Mouse (Mus musculus) Muller cell, postnatal 12 days (primary cell): Measurements from ENCODE around the gene Tmem220.
A peak's percentile ranks its signal among the peaks of the same experiment; 100 is the strongest.
"Not testable (repeated sequence)": the region's sequence is repeated elsewhere in the genome, so short reads cannot be mapped to it uniquely, and the experiment has no call there.

Experiments
- DNase-seq: peaks from one replicate; pipeline ENCODE4 v3.0.0-alpha.2; 2015; ENCODE audit errors: inconsistent ontology term

Tmem220 gene

DNA sequence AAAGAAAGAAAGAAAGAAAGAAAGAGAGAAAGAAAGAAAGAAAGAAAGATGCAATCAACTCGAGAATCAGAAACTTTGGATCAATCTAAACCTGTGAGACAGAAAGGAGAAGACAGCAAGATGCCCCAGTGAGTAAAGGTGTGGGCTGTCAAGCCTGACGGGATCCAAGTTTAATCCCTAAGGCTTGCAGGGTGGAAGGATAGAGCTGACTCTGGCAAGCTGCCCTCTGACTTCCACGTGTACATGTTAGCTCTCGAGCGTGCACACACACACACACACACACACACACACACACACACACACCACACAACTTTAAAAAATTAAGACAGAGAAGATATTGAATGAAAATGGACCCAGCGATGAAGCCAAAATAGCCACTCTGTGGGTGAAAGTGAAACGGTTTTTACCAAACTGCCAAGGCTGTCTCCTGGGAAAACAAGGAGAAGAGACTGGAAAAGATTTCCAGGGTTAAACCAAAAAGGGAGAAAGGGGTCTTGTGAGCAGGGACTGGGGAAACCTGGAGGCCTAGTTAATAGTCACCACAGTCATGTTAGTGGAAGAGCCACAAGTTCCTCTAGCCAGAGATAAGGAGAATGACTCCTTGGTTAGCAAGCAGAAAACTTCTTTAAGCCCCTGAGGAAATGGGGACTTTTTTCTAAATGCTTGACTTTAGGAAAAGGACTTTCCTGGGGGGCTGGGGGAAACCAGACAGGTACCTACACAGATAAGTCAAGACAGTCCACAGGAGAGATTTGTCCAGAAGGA, 5.1 kb upstream of the Tmem220 start:
- no peak for DNase-seq

DNA sequence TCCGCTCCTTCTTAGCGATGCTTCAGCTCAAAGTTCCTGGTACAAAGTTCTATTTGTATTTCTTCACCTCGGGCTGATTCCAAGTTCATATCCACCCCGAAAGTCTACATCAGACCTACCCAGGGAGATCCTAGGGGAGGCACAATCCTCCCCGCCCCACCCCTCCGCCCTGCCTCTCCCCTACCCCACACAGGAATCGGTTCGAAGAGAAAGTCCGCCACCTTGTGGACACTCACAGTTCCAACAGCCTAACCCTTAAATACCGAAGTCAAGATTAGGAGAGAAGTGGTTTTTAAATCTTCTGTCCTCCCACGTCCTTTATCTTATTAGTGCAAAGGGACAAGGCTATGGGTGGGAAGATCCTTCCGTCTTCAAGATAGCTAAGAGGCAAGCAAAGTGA, 4.0 kb upstream of the Tmem220 start:
- peak; percentile 49 for DNase-seq

DNA sequence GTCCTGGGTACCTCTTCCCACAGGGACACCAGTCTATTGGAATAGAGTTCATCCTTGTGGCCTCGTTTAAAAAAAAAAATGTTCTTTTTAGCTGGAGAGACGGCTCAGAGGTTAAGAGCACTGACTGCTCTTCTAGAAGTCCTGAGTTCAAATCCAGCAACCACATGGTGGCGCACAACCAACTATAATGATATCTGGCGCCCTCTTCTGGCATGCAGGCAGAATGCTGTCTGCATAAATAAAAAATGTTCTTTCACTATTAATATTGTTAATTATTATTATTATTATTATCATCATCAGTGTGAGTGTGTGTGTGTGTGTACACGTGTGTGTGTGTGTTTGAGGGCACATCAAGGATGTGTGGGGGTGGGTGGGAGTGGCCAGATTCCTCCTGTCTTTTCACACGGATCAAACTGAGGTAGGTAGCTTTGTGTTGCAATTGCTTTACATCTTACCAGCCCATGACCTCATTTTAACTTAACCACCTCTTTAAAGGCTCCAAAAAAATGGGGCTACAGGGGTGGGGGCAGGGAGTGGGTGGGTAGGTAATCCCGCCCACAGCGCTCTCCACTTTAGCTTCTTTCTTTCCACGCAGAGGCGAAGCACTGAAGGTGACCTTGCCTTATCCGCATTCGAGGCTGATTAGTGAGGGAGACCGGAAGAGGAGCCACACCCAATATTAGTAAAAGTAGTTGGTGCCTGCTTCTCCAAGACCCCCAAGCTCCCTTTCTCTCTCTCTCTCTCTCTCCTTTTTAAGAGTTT, 2.4 kb upstream of the Tmem220 start:
- no peak for DNase-seq

DNA sequence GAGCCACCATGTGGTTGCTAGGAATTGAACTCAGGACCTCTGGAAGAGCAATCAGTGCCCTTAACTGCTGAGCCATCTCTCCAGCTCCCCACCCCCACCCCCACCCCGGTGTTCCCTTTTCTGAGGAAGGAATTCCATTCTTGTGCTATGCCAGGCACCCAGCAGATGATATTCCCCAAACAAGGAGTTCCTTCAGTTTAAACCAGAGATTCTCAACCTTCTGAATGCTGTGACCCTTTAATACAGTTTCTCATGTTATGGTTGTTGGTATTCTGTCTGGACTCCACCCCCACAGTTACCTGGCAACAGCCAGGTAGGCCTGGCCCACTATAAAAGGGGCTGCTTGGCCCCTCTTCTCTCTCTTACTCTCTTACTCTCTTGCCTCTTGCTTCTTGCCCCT, 1.8 kb upstream of the Tmem220 start:
- not testable (repeated sequence) for DNase-seq

DNA sequence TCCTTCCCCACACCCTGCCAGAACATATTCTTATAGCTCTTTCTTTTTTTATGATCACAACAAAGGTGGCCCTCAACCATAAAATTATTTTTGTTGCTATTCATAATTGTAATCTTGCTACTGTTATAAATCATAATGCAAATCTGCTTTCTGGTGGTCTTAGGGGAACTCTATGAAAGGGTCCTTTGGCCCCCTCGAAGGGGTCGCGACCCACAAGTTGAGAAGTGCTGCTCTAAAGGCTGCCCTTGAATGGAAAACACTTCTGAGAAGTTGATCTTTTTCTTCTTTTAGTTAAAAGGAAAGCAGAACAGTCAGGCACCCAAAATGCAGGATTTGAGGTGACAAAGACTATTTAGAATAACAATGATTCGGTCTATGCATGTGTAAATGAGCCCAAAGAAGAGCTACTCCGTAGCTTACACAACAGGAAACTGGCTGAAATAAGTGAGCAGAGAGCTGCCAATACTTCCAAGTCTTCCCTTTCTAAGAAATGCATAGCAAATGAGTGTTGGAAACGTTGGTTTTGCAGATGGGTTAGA, 1.1 kb upstream of the Tmem220 start:
- no peak for DNase-seq

DNA sequence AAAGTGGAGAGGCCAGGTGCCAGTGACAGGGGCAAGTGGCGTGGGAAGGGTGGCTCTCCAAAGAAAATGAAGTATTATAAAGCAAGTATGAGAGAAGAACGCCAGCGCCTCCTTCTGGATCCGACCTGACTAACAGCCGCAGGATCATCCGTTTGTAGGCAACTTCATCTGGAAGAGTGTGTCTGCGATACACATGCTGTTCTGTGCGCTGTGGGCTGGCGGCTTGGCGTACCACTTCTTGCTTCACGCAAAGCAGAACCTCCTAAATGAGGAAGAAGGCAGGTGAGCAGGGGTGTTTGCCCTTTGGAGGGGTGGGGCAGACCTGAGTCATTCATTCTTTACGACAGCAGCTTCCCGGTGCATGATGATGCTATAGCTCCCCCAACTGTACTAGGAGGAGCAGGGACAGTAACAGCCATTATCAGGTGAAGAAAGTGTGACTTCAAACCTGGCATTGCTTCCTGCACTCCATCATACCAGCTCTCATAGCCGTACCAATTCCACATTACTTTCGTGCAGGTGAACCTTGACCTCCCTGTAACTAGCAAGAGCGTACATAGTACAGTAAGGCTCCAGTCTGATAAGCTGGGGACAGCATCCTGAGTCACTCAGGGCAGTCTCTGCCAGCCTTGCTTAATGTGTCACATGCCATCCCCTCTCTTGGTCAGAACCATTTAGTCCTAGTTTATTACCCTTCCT, 6.1 kb downstream of the Tmem220 start:
- DNase-seq, result no peak

DNA sequence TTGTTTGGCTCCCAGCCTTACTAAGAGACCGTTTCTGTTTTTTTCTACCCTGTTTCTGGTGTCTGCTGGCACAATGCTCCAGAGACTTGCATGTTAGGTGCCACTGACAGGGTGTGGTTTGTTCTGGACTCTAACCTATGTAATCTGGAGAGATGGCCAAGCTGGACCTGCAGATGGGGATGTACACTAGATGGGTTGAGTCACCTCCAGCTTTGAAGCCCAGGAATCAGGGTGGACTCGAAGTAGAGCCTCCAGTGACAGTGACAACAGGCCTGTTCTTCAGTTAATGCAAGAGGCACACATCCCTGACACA, 6.6 kb downstream of the Tmem220 start:
- no peak for DNase-seq

DNA sequence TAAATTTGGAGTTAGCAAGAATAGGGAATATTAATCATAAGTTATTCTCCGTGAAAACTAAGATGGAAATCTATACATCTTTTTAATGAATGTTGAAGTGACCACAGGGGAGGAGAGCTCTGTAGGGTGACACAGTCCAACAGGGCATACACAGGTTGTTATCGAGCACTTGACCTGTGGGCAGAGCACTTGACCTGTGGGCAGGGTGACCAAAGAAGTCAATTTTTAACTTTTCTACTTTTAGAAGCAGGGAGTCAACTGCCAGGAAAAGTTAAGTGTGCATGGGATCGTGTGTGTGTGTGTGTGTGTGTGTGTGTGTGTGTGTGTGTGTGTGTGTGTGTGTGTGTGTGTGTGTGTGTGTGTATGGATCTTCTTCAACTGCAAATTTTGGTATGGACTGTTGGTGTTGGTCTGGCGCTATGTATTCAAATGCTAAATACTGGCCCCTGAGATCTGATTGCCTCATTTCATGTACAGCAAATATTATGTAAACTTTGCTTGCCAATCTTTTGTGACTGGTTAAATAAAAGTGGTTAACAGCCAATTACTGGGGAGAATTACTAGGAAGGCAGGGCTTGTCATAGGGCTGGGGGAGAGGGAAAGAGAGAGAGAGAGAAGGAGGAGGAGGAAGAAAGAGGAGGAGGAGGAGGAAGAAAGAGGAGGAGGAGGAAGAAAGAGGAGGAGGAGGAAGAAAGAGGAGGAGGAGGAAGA, 10.0 kb downstream of the Tmem220 start:
- no peak for DNase-seq

DNA sequence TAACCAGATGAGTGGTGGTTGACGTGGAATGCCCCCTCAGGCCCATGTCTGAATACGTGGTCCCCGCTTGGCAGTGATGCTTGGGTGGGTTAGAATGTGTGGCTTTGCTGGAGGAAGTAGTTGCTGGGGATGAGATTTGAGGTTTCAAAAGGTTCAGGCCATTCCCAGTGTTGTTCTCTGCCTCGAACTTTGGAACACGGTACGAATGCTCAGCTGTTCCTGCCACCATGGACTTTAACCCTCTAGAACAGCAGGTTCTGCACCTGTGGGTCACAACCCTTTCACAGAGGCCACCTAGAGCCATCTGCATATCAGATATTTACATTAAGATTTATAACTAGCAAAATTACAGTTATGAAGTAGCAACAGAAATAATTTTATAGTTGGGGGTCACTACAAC, 11.3 kb downstream of the Tmem220 start:
- no peak for DNase-seq

DNA sequence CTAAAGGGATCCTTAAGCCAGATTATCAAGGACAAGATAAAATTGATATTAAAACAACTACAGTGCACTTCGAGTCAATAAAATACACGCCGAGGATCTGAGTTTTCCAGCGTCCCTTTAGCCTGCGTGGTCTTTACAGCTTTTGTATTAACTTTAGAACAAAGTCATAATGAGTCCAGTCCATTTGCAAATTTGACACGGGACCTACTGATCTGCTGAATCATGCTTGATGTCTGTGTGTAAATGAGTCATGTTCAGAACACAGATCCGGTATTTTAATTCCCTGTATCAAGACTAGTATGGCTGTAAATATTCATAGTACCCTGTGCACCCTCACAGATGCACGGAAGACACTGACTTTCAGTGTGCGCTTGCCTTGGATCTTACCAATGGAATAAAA, 11.9 kb downstream of the Tmem220 start:
- DNase-seq, result no peak

DNA sequence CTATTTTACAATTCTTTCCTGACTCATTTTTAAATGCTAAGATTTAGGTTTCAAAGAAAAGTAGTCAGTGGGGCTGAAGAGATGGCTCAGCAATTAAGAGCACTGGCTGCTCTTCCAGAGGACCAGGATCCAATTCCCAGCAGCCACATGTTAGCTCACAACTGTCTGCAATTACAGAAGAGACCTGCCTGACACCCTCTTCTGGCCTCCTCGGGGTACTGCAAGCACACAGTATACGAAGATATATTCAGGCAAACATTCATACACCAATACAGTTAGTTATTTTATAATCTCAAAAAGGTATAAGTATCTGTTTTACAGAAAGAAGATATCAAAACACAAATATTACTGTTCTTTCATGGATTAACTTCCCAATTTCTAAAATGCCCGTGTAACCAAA, 14.8 kb downstream of the Tmem220 start:
- DNase-seq, result no peak

DNA sequence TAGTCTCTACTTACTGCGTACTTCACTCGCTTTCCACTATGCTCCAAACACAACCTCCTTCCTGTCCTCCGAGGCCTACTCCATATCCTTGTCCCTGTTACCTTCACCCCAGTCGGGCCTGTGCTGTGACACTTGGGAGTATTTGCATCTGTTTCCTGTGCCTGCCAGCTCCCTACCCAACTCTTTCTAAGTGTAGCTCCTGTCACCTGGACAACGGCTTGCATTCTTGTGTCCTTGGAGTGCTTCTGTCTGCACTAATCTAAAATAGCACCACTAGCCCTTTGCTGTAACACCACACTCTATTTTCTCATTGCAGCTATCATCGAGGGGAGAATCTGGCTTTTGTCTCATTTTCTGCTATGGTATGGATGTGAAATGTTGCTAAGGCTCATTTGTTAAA, 15.5 kb downstream of the Tmem220 start:
- DNase-seq, result no peak

DNA sequence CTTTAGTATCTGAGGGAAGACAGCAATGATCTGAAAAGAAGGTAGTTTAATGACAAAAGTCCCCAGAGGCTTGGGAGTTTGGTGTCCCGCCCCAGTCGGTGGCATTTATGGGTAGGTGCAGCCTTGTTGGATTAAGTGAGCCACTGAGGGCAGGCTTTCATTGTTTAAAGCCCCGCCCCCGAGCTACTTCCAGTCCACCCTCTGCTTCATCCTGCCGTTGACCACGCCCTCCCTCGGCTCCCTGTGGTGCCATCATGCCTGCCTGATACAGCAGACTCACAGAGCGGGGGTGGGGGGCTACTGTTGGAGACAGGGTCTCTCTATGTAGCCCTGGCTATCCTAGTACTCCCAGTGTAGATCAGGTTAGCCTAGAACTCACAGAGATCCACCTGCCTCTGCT, 18.1 kb downstream of the Tmem220 start:
- DNase-seq, result no peak

DNA sequence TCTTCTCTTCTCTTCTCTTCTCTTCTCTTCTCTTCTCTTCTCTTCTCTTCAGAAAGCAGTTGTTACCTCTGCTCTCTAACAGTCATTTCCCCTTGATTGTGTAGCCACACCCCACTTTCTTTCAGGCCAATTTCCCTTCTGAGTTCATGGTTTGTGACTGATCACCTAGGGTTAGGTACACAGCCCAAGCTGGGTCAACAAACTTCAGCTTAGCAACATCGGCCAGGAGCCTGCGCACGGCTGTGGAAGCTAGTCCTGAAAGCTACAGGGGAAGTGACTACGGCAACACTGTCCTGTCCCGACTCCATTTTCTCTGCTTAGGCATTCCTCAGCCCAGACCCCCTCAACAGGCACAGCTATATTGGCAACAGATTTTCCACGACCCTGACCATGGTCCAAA, 20.0 kb downstream of the Tmem220 start:
- no peak for DNase-seq

DNA sequence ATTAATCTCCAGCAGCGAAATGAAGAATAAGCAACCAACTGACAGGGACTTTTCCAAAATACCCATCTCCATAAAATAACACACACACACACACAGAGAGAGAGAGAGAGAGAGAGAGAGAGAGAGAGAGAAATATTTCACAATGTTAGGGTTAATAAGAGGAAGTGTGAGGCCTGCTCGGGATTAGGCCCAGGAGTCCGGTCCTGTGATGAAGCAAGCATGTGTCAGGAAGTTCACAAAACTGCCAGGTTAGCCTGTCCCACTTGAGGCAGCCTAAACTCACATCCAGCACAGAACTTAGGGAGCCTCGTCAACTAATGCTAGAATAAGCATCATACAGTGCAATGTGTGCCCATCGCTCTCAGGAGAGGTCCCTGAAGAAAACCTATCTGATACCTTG, 22.2 kb downstream of the Tmem220 start:
- DNase-seq, result no peak

DNA sequence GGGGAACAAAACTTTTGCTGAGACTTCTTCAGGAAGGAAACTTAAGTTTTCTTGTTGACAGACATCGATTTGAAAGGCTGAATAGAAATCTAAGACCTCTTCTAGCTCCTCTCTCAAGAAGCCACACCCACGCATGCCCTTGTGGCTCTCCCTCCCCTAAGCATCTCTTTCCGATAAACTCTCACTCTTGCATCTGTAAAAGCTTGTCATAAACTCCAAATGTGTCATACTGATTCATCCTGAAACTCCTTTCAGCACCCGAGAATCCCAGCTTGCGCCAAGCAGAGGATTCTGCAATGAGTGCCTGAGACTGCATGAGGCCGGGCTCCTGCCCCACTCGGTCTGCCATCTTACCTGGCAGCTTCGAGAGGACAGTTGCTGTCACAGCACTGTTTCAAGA, 23.5 kb downstream of the Tmem220 start:
- no peak for DNase-seq

DNA sequence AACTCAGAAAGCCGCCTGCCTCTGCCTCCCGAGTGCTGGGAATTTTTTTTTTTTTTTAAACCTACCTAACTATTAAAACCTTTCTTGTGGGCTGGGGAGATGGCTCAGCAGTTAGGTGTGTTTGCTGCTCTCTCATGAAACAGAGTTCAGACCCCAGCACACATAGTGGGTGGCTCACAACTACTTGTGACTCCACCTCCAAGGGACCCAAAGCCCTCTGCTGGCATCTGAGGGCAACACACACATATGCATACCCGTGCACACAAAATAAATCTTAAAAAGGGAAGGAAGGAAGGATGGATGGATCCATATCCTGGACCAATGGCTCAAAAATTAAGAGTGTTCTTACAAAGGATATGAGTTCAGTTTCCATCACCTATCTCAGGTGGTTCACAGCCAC, 24.3 kb downstream of the Tmem220 start:
- DNase-seq, result no peak

DNA sequence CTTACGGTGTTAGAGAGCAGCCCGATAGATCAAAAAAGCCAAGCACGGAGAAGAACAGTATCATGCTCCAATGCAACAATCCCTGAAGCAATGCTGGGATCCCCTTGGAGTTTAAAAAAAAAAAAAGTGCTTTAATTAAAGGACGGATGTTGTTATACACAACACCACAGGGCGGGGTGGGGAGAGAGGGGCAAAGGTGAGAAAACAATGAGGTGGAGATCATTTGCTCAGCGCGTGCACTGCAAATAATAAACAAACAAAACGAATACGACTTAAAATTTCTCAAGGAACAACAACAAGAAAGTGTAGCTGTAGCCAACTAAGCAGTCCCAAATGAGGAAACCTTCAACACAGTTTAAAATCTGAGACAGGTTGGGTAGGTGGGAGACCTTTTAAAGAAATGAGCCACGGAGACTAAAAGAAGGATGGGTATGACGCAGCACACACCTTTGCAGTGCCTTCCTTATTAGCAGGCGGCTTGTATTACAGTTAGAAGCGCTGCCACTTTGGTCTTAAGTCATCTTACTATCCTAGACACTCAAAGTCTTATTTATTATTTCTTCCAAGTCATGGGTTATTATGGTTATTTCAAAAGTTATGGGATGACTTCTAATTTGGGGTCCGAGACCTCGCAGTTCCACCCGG, 26.8 kb downstream of the Tmem220 start:
- no peak for DNase-seq

DNA sequence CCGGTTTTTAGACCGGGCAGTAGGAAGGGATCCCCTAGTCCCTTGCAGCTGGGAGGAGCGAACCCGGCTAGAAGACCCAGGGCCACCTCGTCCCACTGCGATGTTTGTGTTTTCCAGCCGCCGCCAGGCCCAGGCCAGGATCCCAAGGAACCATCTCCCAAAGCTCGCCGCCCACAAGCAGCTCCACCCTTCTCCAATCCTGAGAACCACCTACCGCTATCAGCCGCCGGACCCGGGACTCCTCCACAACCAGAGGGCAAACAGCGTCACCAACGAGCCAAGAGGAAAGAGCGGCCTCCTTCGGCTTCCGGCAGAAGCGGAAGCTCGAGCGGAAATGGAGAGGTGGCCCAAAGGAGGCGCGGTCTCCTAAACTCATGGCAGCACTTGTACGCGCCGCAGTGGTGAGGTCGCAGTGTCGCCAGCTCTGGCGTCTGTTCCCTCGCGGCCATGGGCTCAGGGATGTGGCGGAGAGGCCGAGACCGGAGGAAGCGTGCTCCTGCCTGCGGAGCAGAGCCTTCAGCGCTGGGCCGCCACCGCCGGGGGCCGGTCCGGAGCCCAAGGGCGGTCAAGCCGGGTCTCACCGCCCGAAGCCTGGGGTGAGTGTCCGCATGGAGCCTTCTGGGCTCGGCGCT, 27.5 kb downstream of the Tmem220 start, which contains the start of the genes Adprm and Sco1:
TSS of gene Adprm (minus strand) at position 274 of the 632 bp plus-strand sequence.
TSS of gene Sco1 (plus strand) at position 350 of the 632 bp plus-strand sequence.
- DNase-seq, result peak; percentile 92

DNA sequence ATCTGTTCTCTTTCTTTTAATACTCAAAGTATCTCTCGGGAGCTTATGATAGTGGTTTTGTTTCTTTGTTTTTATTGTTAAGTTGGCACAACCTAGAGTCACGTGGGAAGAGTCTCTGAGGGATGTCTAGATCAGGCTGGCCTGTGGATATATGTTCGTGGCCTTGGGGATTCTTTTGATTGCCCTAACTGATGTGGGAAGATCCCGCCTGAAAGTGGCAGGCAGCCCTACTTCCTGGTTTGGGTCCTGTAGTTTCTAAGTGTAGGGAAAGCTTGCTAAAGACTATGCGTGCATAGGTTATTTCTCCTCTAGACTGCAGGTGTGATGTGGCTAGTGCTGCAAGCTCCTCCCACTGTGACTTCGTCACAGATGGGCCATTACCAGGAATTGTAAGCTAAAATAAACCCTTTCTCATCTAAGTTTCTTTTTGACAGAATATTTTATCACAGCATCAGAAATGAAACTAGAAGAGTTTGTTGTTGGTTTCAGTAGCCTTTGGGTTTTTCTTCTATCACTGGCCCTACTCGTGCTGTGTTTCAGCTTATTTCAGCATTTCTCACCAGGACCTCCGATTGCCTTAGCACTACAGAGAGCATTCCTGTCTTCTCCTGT, 29.9 kb downstream of the Tmem220 start:
- no peak for DNase-seq
